Mouse (Mus musculus) adrenal gland, postnatal 4 days (tissue): ENCODE measurements around the gene Olfr1512. TPM values are rescaled to one million over a fixed set of nuclear protein-coding genes. Genes with fewer than 3 reads are reported as not detected.

Experiments used
- total RNA-seq, 2 experiments: library from RNA; stranded (reverse); gene quantifications; 2 replicates each; pipeline ENCODE4 v1.2.3; 2021

The Olfr1512 gene
- total RNA-seq, 2 experiments from 2014 or later, result not detected

Other genes starting within 250 kb of the Olfr1512 start
- 10 to 100 TPM; 76.4 to 86.7 TPM for gene Supt16, start 181.8 kb downstream of the Olfr1512 start, total RNA-seq
- 100 to 1,000 TPM; 153 to 165 TPM for gene Chd8, start 121.4 kb downstream of the Olfr1512 start, total RNA-seq
- gene Tox4, start 100.0 kb downstream of the Olfr1512 start, total RNA-seq, result 10 to 100 TPM; 61.8 to 62.0 TPM
- gene Rab2b, start 99.6 kb downstream of the Olfr1512 start, total RNA-seq, result 10 to 100 TPM; 38.9 to 39.8 TPM
- gene Mettl3, start 74.0 kb downstream of the Olfr1512 start, total RNA-seq, result 10 to 100 TPM; 32.0 to 41.9 TPM
- 10 to 100 TPM; 17.0 to 20.1 TPM for gene Sall2, start 50.4 kb downstream of the Olfr1512 start, total RNA-seq
- gene Olfr1513, start 22.8 kb downstream of the Olfr1512 start, total RNA-seq, result not detected
- not detected for gene Olfr1511, start 18.2 kb upstream of the Olfr1512 start, total RNA-seq
- not detected for gene Olfr1510, start 35.2 kb upstream of the Olfr1512 start, total RNA-seq
- not detected for gene Olfr1509, start 63.8 kb upstream of the Olfr1512 start, total RNA-seq
- gene Olfr1508, start 88.3 kb upstream of the Olfr1512 start, total RNA-seq, result not detected
- not detected for gene Olfr1507, start 116.6 kb upstream of the Olfr1512 start, total RNA-seq